Mouse (Mus musculus) intestine, embryonic 15.5 days (tissue): ENCODE data around the gene Txnl4b. TPM values are rescaled to one million over a fixed set of nuclear protein-coding genes. Genes with fewer than 3 reads are reported as not detected.

Experiments
- ATAC-seq: fragments of 200-750 bp; cut with Nextera tagmentation; 2 replicates; pipeline ENCODE4 v1.8.0; 2017; ENCODE audit warnings: moderate TSS enrichment, moderate library complexity
- H3K27ac ChIP-seq: fragments of 300-500 bp; sonication (generic); 2 replicates; pipeline ENCODE4 v1.5.1; 2015; ENCODE audit warnings: mild to moderate bottlenecking, inconsistent platforms
- H3K27me3 ChIP-seq: fragments of 300-500 bp; sonication (generic); replicated peaks from 2 replicates; pipeline ENCODE4 v1.6.1; 2015; ENCODE audit warnings: inconsistent platforms
- H3K36me3 ChIP-seq: fragments of 300-500 bp; sonication (generic); 2 replicates; pipeline ENCODE4 v1.6.1; 2015; ENCODE audit warnings: inconsistent platforms
- H3K4me1 ChIP-seq: fragments of 300-500 bp; sonication (generic); replicated peaks from 2 replicates; pipeline ENCODE4 v1.6.1; 2015; ENCODE audit warnings: inconsistent platforms
- H3K4me2 ChIP-seq: fragments of 300-500 bp; sonication (generic); replicated peaks from 2 replicates; pipeline ENCODE4 v1.6.1; 2015; ENCODE audit warnings: mild to moderate bottlenecking, inconsistent platforms
- H3K4me3 ChIP-seq: fragments of 300-500 bp; sonication (generic); replicated peaks from 2 replicates; pipeline ENCODE4 v1.5.1; 2015; ENCODE audit warnings: inconsistent platforms
- H3K9ac ChIP-seq: fragments of 300-500 bp; sonication (generic); 2 replicates; pipeline ENCODE4 v1.6.1; 2015; ENCODE audit warnings: inconsistent platforms
- H3K9me3 ChIP-seq: fragments of 300-500 bp; sonication (generic); 2 replicates; pipeline ENCODE4 v1.6.1; 2016; ENCODE audit warnings: inconsistent platforms
- WGBS: fragments of 180-500 bp; shearing (Covaris S2); methylation state at CpG from one replicate; pipeline ENCODE4 v1.1.7; 2015; 5-methylcytosine and 5-hydroxymethylcytosine counted together
- polyA plus RNA-seq: library from polyadenylated mRNA; unstranded; fragments of >200 nt; fragmentation: Nextera tagmentation; extraction: Ambion mirVana; gene quantifications from 2 replicates; pipeline ENCODE4 v1.2.1, GENCODE M21; 2015

Txnl4b gene
- 21.5 and 24.5 TPM in 2 replicates for polyA plus RNA-seq

GRCm38 (mm10) chr8:109565498-109566333, at the start of gene Txnl4b, which contains the start of gene Dhx38:
Txnl4b (plus strand) TSS chr8:109565892.
Dhx38 (minus strand) TSS chr8:109565861.
- Histone ChIP-seq H3K4me1 (peaks cover 5% of the 10 kb centered on the region; the same call in 1 of the 2 replicates), H3K4me3 (peak within 1 kb of the TSS; percentile 65), H3K4me2 (peak within 1 kb of the TSS; percentile 70), H3K36me3 (peaks cover 21% of the 10 kb centered on the region), H3K9me3 (no peaks in the 10 kb centered on the region), H3K9ac (peak within 1 kb of the TSS; percentile 84), H3K27ac (peak within 1 kb of the TSS; percentile 85), H3K27me3 (no peaks in the 10 kb centered on the region)
- peak; percentile 100 for ATAC-seq
- WGBS = under 1% methylated on average over 52 of the region's 52 CpGs

GRCm38 (mm10) chr8:109524008-109524407, 41.7 kb upstream of the Txnl4b start:
- Histone ChIP-seq H3K36me3 (no peaks in the 10 kb centered on the region), H3K27ac (no peak overlapping the region), H3K9ac (no peak overlapping the region), H3K27me3 (no peaks in the 10 kb centered on the region), H3K4me3 (no peak overlapping the region), H3K4me1 (no peaks in the 10 kb centered on the region), H3K4me2 (no peak overlapping the region), H3K9me3 (no peaks in the 10 kb centered on the region)
- no peak for ATAC-seq
- WGBS = 83% methylated on average over 2 of the region's 2 CpGs

- no peak for ATAC-seq
- Histone ChIP-seq H3K4me1 (no peaks in the 10 kb centered on the region), H3K27ac (no peak overlapping the region), H3K4me3 (no peak overlapping the region), H3K9me3 (no peaks in the 10 kb centered on the region), H3K4me2 (no peak overlapping the region), H3K36me3 (no peaks in the 10 kb centered on the region), H3K9ac (no peak overlapping the region), H3K27me3 (no peaks in the 10 kb centered on the region)
- whole genome bisulfite sequencing = 86% methylated on average over 19 of the region's 19 CpGs
Observed at GRCm38 (mm10) chr8:109535140-109535990, 30.3 kb upstream of the Txnl4b start.

- H3K4me1 ChIP-seq = no peaks in the 10 kb centered on the region
- 2% methylated on average over 5 of the region's 5 CpGs for WGBS
- ATAC-seq = peak; percentile 81
- no peak overlapping the region for H3K4me3 ChIP-seq
- no peaks in the 10 kb centered on the region for H3K27me3 ChIP-seq
- H3K4me2 ChIP-seq = peak overlapping the region; percentile 30
- H3K36me3 ChIP-seq = no peaks in the 10 kb centered on the region
- no peaks in the 10 kb centered on the region for H3K9me3 ChIP-seq
- no peak overlapping the region for H3K27ac ChIP-seq
- no peak overlapping the region for H3K9ac ChIP-seq
Observed at GRCm38 (mm10) chr8:109536703-109537102, 29.0 kb upstream of the Txnl4b start.

GRCm38 (mm10) chr8:109542165-109542564, 23.5 kb upstream of the Txnl4b start:
- ATAC-seq = no peak
- Histone ChIP-seq H3K4me3 (no peak overlapping the region), H3K9ac (no peak overlapping the region), H3K27ac (no peak overlapping the region), H3K4me1 (no peaks in the 10 kb centered on the region), H3K36me3 (peaks cover 1% of the 10 kb centered on the region), H3K4me2 (no peak overlapping the region), H3K9me3 (no peaks in the 10 kb centered on the region), H3K27me3 (no peaks in the 10 kb centered on the region)
- 75% methylated on average over 5 of the region's 5 CpGs for WGBS

GRCm38 (mm10) chr8:109542748-109543519, 22.8 kb upstream of the Txnl4b start:
- Histone ChIP-seq H3K4me2 (no peak overlapping the region), H3K4me3 (no peak overlapping the region), H3K27ac (no peak overlapping the region), H3K4me1 (no peaks in the 10 kb centered on the region), H3K9ac (no peak overlapping the region), H3K9me3 (no peaks in the 10 kb centered on the region), H3K27me3 (no peaks in the 10 kb centered on the region), H3K36me3 (peaks cover 8% of the 10 kb centered on the region)
- ATAC-seq = no peak
- 78% methylated on average over 8 of the region's 8 CpGs for WGBS

- Histone ChIP-seq H3K4me3 (no peak overlapping the region), H3K27me3 (no peaks in the 10 kb centered on the region), H3K9me3 (no peaks in the 10 kb centered on the region), H3K36me3 (peaks cover 17% of the 10 kb centered on the region), H3K4me1 (no peaks in the 10 kb centered on the region), H3K9ac (no peak overlapping the region), H3K4me2 (no peak overlapping the region), H3K27ac (no peak overlapping the region)
- no peak for ATAC-seq
- 58% methylated on average over 3 of the region's 3 CpGs for WGBS
Observed at GRCm38 (mm10) chr8:109544049-109544448, 21.6 kb upstream of the Txnl4b start.

GRCm38 (mm10) chr8:109551663-109552062, 14.0 kb upstream of the Txnl4b start:
- Histone ChIP-seq H3K27ac (no peak overlapping the region), H3K9me3 (no peaks in the 10 kb centered on the region), H3K4me3 (no peak overlapping the region), H3K9ac (no peak overlapping the region), H3K4me2 (no peak overlapping the region), H3K4me1 (no peaks in the 10 kb centered on the region), H3K27me3 (no peaks in the 10 kb centered on the region), H3K36me3 (peaks cover 86% of the 10 kb centered on the region)
- ATAC-seq = no peak
- 36% methylated on average over 3 of the region's 3 CpGs for WGBS

- ATAC-seq = no peak
- H3K4me3 ChIP-seq = no peak overlapping the region
- H3K9ac ChIP-seq = no peak overlapping the region
- peaks cover 5% of the 10 kb centered on the region; the same call in 1 of the 2 replicates for H3K4me1 ChIP-seq
- H3K27me3 ChIP-seq = no peaks in the 10 kb centered on the region
- no peaks in the 10 kb centered on the region for H3K9me3 ChIP-seq
- H3K4me2 ChIP-seq = peak overlapping the region; percentile 69; the same call in 1 of the 2 replicates
- WGBS = 79% methylated on average over 2 of the region's 2 CpGs
- peaks cover 35% of the 10 kb centered on the region for H3K36me3 ChIP-seq
- no peak overlapping the region for H3K27ac ChIP-seq
Observed at GRCm38 (mm10) chr8:109563881-109564280, 1.8 kb upstream of the Txnl4b start.

GRCm38 (mm10) chr8:109564766-109565165, 926 bp upstream of the Txnl4b start:
- Histone ChIP-seq H3K36me3 (peaks cover 31% of the 10 kb centered on the region), H3K27me3 (no peaks in the 10 kb centered on the region), H3K4me2 (peak overlapping the region; percentile 69), H3K4me3 (peak overlapping the region; percentile 65), H3K9me3 (no peaks in the 10 kb centered on the region), H3K9ac (peak overlapping the region; percentile 84), H3K27ac (no peak overlapping the region), H3K4me1 (peaks cover 5% of the 10 kb centered on the region; the same call in 1 of the 2 replicates)
- WGBS = 5% methylated on average over 10 of the region's 10 CpGs
- ATAC-seq = no peak

- WGBS = 86% methylated on average over 12 of the region's 12 CpGs
- H3K27me3 ChIP-seq = no peaks in the 10 kb centered on the region
- peaks cover 5% of the 10 kb centered on the region; the same call in 1 of the 2 replicates for H3K4me1 ChIP-seq
- no peak for ATAC-seq
- no peak overlapping the region for H3K27ac ChIP-seq
- no peak overlapping the region for H3K4me3 ChIP-seq
- H3K36me3 ChIP-seq = peaks cover 4% of the 10 kb centered on the region; the same call in 1 of the 2 replicates
- no peak overlapping the region for H3K9ac ChIP-seq
- no peaks in the 10 kb centered on the region for H3K9me3 ChIP-seq
- H3K4me2 ChIP-seq = no peak overlapping the region
Observed at GRCm38 (mm10) chr8:109571139-109571538, 5.4 kb downstream of the Txnl4b start.
